Mouse (Mus musculus) kidney, postnatal 14 days (tissue): ENCODE measurements around the gene G6pc2.

ENCODE experiments used
- DNase-seq: peaks from one replicate; pipeline ENCODE4 v3.0.0; 2022; ENCODE audit warnings: mixed read lengths

Gene G6pc2

GRCm38 (mm10) chr2:69210773-69211172, at the start of gene G6pc2:
Gene G6pc2 (plus strand): TSS chr2:69211073.
- DNase-seq = no peak

GRCm38 (mm10) chr2:69170395-69171077, 40.3 kb upstream of the G6pc2 start:
- peak; percentile 35 for DNase-seq

GRCm38 (mm10) chr2:69175296-69175695, 35.6 kb upstream of the G6pc2 start:
- no peak for DNase-seq

- DNase-seq = no peak
Observed at GRCm38 (mm10) chr2:69179721-69180120, 31.2 kb upstream of the G6pc2 start.

GRCm38 (mm10) chr2:69187990-69188389, 22.9 kb upstream of the G6pc2 start:
- no peak for DNase-seq

- no peak for DNase-seq
Observed at GRCm38 (mm10) chr2:69188732-69189131, 22.1 kb upstream of the G6pc2 start.

GRCm38 (mm10) chr2:69189222-69189621, 21.7 kb upstream of the G6pc2 start:
- no peak for DNase-seq

GRCm38 (mm10) chr2:69191059-69191458, 19.8 kb upstream of the G6pc2 start:
- no peak for DNase-seq

GRCm38 (mm10) chr2:69193555-69193954, 17.3 kb upstream of the G6pc2 start:
- no peak for DNase-seq

- peak; percentile 63 for DNase-seq
Observed at GRCm38 (mm10) chr2:69205185-69205584, 5.7 kb upstream of the G6pc2 start.

GRCm38 (mm10) chr2:69205791-69206351, 5.0 kb upstream of the G6pc2 start, which contains the start of gene Spc25:
Gene Spc25 (minus strand): TSS chr2:69206194.
- DNase-seq = peak; percentile 95

- DNase-seq = no peak
Observed at GRCm38 (mm10) chr2:69206523-69206922, 4.3 kb upstream of the G6pc2 start.

GRCm38 (mm10) chr2:69209684-69210083, 1.2 kb upstream of the G6pc2 start:
- DNase-seq = no peak

- no peak for DNase-seq
Observed at GRCm38 (mm10) chr2:69212652-69213051, 1.8 kb downstream of the G6pc2 start.

GRCm38 (mm10) chr2:69215242-69215641, 4.4 kb downstream of the G6pc2 start:
- DNase-seq = no peak

- no peak for DNase-seq
Observed at GRCm38 (mm10) chr2:69221868-69222416, 11.1 kb downstream of the G6pc2 start.

GRCm38 (mm10) chr2:69222815-69223214, 11.9 kb downstream of the G6pc2 start:
- DNase-seq = no peak

GRCm38 (mm10) chr2:69224724-69225123, 13.9 kb downstream of the G6pc2 start:
- DNase-seq = no peak

- DNase-seq = no peak
Observed at GRCm38 (mm10) chr2:69226876-69227275, 16.0 kb downstream of the G6pc2 start.

- DNase-seq = no peak
Observed at GRCm38 (mm10) chr2:69228635-69229034, 17.8 kb downstream of the G6pc2 start.

- no peak for DNase-seq
Observed at GRCm38 (mm10) chr2:69230137-69230536, 19.3 kb downstream of the G6pc2 start.

GRCm38 (mm10) chr2:69232101-69232500, 21.2 kb downstream of the G6pc2 start:
- no peak for DNase-seq

GRCm38 (mm10) chr2:69234976-69235678, 24.3 kb downstream of the G6pc2 start:
- DNase-seq = no peak

GRCm38 (mm10) chr2:69239315-69239714, 28.4 kb downstream of the G6pc2 start:
- peak; percentile 7 for DNase-seq
